Mouse (Mus musculus) lung, postnatal 4 days (tissue): Measurements from ENCODE around the gene Mfsd8.
A peak's percentile ranks its signal among the peaks of the same experiment; 100 is the strongest.
"Not testable (repeated sequence)": the region's sequence is repeated elsewhere in the genome, so short reads cannot be mapped to it uniquely, and the experiment has no call there.

Source experiments
- DNase-seq, 2 experiments: peaks; one replicate each; pipeline ENCODE4 v3.0.0; 2021

The Mfsd8 gene

DNA sequence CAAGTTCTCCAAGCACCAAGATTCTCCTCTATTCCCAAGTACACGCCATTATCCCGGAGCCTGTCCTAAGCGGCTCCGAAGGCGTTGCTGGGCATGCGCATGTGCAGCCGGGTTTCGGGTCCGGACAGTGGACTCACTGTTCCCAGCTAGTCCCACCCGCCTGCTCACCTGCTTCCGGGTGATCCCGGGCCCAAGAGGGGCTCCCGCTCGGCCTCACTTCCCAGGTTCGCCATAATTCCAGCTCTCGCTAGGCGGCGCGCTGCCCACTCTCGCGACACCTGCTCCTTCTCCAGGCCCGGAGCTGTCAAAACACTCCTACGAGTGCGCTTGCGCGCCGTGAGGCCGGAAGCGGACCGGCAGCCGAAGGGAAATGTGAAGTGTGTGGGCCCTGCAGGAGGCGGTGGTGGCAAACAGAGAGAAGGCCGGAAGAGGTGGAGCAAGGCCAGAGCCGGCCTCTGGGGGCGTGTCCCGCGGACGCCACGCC is at the start of gene Mfsd8:
Mfsd8 (minus strand) TSS at position 414 of the 484 bp plus-strand sequence.
- DNase-seq, result peak; percentile 97 to 99

DNA sequence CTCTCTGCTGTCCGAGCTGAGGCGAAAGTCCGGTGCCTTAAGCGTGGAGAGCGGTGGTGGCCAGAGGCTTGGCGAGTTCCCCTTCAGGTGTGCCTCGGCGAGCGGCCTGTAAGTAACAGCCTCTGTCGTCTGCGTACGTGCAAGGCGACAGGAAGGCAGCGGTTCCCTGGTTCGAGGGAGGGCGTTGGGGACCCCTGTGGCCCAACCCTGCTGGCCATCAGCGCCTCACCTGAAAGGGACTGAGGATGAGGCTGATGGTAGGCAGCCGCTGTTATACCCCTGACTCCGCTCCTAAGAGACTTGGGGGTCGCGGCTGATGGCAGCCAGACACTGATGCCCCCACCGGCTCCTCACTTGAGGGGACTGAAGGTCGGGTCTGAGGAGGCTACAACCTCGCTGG is 47.6 kb upstream of the Mfsd8 start:
- DNase-seq, result not testable (repeated sequence)

DNA sequence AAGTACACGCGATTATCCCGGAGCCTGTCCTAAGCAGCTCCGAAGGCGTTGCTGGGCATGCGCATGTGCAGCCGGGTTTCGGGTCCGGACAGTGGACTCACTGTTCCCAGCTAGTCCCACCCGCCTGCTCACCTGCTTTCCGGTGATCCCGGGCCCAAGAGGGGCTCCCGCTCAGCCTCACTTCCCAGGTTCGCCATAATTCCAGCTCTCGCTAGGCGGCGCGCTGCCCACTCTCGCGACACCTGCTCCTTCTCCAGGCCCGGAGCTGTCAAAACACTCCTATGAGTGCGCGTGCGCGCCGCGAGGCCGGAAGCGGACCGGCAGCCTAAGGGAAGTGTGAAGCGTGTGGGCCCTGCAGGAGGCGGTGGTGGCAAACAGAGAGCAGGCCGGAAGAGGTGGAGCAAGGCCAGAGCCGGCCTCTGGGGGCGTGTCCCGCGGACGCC is 47.2 kb upstream of the Mfsd8 start:
- DNase-seq, result peak; percentile 99 to 100

DNA sequence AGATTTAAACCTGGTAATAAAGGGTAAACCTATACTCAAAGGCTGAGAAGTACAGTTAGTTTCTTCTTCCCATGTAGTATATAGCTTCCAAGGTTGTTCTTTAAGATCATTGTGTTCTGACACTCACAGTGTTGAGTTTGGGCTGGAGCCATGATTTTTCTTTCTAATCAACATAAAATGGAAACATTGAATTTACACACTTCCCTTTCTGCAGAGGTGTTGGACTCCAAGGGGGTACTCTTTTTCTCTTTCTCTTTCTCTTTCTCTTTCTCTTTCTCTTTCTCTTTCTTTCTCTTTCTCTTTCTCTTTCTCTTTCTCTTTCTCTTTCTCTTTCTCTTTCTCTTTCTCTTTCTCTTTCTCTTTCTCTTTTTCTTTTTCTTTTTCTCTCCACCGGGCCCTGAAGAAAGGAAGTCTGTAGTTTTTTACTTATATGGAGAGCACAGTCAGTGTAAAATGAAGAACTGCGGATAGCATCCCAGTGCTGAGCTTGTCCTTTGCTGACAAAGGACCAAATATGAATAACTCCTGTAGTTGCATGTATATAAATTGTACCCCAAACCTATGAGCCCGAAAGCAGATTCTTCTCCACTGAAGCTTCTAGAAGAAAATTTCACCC is 6.5 kb upstream of the Mfsd8 start:
- DNase-seq, result not testable (repeated sequence)

DNA sequence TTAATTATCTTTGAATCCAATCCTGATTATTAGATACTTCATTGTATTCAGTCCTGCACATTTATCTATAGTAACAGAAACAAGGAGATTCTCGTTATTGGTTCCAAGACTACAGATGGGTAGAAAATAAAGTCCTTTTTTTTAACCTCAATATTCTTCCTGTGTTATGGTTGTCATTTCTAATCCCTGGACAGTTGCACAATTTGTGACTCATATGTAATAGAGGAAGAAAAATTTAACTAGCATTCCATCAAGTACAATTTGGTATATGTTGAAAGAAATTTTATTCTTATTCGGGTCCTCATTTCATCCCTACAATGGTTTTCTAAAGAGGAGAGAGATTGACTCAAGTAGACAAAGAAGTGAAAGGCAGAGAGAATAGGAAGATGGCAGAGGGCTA is 1.2 kb upstream of the Mfsd8 start:
- DNase-seq, result not testable (repeated sequence)

DNA sequence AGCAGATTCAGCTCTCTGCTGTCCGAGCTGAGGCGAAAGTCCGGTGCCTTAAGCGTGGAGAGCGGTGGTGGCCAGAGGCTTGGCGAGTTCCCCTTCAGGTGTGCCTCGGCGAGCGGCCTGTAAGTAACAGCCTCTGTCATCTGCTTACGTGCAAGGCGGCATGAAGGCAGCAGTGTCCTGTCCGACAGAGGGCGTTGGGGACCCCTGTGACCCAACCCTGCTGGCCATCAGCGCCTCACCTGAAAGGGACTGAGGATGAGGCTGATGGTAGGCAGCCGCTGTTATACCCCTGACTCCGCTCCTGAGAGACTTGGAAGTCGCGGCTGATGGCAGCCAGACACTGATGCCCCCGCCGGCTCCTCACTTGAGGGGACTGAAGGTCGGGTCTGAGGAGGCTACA is 332 bp upstream of the Mfsd8 start:
- peak; percentile 62 to 63 for DNase-seq

DNA sequence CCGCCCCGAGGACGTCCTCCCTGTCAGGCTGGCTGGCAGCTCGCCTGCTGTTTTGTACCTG is 101 bp upstream of the Mfsd8 start, which contains the start of gene Abhd18:
Abhd18 (plus strand) TSS at position 14 of the 61 bp plus-strand sequence.
- not testable (repeated sequence) for DNase-seq

DNA sequence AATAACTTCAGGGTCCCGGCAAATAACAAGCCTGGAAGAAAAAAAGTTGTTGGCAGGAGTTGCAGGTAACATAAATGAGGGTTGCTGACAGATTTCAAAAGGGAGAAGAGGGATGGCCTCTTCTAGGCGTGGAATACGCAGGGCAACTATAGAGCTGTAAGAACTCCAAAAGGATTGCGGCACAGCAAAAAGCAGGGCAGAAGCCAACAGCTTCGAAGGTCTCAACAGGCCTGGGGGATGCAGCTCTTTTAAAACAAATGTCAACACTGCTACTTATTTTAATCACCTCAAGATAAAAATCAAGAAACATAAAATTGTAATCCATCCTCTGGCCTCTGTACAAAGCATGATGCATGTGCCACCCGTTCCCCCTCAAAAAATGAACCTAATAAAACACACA is 1.2 kb downstream of the Mfsd8 start:
- not testable (repeated sequence) for DNase-seq

DNA sequence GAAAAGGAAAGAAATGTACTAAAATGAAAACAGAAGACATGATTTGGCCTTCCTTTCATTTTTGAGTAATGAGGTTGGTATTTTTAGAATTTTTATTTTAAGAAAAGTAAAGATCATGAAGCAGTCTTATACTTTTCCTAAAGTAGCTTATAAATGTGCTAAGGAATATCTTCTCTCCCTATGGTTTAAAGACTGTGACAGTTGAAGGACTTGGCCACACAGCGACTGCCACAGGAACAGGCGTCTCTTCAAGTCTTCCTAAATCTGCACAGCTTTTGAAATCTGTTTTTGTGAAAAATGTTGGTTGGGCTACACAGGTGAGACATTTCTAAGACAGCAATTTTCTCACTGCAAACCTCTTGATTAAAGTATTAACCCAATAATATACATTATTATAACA is 33.4 kb downstream of the Mfsd8 start:
- no peak for DNase-seq

DNA sequence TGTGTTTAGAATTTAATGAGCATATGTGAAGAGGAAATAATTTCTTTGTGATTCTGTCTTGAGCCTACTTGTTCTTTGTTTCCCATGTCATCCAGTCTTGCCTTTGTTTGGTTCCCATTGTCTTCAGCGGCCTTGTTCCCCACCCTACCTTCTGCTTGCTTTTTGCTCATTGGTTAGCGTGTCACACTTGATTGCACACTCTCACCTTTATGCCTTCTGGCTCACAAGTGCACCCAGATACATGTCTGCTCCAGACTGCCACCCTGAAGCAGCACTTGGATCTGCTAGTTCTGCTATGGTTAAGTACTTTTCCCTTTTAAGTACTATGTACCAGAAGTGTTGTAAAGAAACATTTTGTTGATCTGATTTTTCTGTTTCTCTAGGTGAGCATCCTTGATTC is 36.8 kb downstream of the Mfsd8 start:
- DNase-seq, result no peak

DNA sequence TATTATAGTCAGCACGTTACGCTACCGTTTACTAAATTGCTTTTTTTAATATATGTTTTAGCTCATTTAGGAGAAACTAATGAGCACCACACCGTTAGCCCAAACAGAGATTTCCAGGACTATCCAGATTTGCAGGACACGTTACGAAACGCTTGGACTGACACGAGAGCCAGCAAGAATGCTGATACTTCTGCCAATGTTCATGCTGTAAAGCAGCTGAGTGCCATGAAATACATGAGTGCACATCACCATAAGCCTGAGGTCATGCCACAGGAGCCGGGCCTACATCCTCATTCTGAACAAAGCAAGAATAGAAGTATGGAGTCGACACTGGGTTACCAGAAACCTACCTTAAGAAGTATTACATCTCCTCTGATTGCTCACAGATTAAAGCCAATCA is 38.0 kb downstream of the Mfsd8 start:
- no peak for DNase-seq

DNA sequence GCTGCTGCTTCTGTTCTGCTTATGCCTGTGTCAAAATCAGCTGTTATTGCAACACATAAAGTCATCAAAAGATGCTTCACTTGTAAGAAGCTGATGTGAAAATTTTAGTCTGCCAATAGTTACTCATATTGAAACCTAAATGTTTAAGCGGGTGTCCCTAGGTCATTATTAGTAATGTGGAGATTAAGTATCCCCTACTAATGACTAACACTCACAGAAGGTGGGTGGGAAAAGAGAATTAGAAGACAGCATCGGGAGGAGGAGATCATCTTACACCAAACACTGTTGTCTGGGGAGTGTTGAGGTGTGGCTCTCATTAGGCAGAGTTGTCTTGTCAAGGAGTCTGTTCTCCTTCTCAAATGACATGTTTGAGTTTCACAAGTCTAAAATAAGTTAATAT is 39.8 kb downstream of the Mfsd8 start:
- no peak for DNase-seq

DNA sequence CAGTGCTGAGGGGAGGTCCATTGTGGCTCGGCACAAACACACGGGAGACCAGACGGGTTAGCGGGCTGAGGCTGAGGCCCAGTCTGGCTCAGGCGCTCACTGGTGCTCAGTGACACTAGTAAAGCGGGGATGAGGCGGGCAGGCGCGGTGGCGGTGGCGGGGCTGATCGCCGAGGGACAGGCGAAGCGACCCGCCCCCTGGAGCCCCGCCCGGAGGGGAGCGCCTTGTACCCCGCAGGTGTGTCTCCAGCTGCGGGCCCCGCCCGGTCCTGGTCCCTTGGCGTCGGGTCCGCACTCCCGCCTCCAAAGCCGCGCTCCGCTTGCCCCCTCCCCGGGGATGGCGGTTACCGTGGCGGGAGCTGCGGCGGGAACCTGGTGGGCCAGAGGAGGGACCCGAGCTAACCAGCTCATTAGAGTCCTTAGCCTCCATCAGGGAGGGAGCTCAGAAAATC is 46.3 kb downstream of the Mfsd8 start:
- DNase-seq, result peak; percentile 52 to 62

DNA sequence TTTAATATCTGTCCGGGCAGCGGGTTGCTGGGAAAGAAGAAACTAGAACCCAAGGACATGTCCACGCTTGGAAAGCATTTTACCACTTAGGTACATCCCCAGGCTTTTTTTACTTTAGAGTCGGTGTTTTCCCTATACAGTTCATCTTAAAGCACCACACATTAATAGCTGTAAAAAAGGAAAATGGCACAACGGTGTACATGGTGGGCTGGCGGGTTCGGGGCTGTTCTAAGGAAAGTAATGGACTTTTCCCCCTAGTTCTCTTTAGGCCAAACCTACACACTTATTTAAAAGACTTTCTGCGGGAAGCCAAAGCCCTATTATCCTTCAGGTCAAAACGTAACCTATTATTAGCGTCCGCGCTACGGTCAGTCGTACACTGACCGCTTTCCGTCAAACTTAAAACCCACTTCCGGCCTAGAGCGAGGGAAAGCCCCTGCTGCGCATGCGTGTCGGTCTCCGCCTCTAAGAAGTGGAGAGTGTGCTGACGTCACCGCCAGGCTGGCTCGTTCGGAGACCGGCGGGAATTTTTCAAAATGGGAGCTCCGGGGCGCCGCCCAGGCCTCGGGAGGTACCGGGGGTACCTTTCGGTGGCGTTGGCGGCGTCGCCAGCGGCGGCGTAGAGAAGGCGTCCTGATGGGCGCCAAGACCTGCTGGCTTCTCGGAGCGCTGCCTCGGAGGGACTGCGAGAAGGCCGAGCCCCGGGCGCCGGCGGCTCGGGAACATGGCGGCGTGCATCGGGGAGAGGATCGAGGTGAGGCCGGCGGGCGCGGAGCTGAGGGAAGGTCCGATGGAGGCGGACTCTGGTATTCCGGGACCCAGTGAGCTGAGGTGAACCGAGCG is 46.9 kb downstream of the Mfsd8 start, which contains the start of gene Plk4:
Plk4 (plus strand) TSS at position 490 of the 843 bp plus-strand sequence.
- peak; percentile 97 for DNase-seq

DNA sequence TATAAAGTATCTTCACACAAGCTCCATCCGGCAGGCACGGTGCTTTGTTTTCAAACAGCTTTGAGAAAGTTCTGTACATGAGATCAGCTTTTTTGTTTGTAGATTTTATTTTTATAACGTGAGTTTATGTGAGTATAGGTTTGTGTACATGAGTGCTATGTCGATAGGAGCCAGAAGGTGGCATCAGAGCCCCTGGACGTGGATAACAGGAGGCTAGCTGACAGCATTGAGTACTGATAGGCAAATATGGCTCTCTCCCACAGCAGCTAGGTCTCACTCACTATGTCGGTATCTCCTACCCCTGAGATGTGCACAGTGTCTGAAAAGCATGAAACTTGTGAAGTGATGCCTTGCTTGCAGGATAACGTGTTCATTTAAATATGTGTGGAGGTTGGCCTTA is 48.2 kb downstream of the Mfsd8 start:
- peak; percentile 30 to 63 for DNase-seq

DNA sequence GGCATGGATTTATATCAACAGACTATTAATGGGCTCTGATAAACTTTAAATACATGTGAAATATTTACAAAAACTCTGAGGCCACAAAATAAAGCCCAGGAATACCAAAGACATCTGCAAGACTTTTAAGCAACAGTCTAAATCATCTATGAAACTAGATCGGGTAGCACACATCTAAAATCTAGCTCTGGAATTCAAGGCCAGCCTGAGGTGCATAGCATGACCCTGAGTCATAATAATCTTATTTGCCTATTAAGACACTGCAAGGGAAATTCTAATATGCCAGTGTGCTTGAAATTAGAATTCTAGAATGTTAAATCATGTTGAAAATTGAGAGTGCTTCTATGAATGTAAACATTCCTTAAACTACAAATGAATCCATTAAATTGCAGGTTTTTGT is 48.6 kb downstream of the Mfsd8 start:
- no peak for DNase-seq

DNA sequence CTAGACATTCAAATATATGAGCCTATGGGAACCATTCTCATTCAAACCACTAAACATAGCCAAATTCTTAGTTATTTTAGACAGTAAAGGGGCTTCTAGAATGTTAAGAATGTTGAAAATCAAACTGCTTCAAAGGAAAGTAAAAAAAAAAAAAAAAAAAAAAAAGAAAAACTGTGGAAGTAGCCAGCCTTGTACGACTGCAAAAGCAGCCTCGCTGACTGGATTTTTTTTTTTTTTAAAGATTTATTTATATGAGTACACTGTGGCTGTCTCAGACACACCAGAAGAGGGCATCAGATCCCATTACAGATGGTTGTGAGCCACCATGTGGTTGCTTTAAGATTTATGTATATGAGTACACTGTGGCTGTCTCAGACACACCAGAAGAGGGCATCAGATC is 52.9 kb downstream of the Mfsd8 start:
- DNase-seq, result no peak
